Mouse (Mus musculus) stomach, embryonic 16.5 days (tissue): ENCODE measurements around the gene Serpinf2. TPM values are rescaled to one million over a fixed set of nuclear protein-coding genes. Genes with fewer than 3 reads are reported as not detected.
A peak's percentile ranks its signal among the peaks of the same experiment; 100 is the strongest.

Experiments
- ATAC-seq: fragments of 200-750 bp; cut with Nextera tagmentation; 2 replicates; pipeline ENCODE4 v1.8.0; 2017; ENCODE audit warnings: moderate number of reproducible peaks, moderate TSS enrichment; ENCODE audit not compliant: insufficient read depth, low FRiP score
- H3K27ac ChIP-seq: fragments of 300-500 bp; sonication (generic); 2 replicates; pipeline ENCODE4 v1.5.1; 2014; ENCODE audit warnings: low read length
- H3K27me3 ChIP-seq: fragments of 300-500 bp; sonication (generic); 2 replicates; pipeline ENCODE4 v1.6.1; 2014; ENCODE audit warnings: low read length, control low read depth, mixed read lengths; ENCODE audit not compliant: control insufficient read depth, insufficient read depth
- H3K36me3 ChIP-seq: fragments of 300-500 bp; sonication (generic); 2 replicates; pipeline ENCODE4 v1.6.1; 2014; ENCODE audit warnings: low read length; ENCODE audit not compliant: control insufficient read depth, insufficient read depth
- H3K4me1 ChIP-seq: fragments of 300-500 bp; sonication (generic); 2 replicates; pipeline ENCODE4 v1.6.1; 2014; ENCODE audit warnings: low read length, control low read depth, mixed read lengths; ENCODE audit not compliant: control insufficient read depth, insufficient read depth
- H3K4me2 ChIP-seq: fragments of 300-500 bp; sonication (generic); 2 replicates; pipeline ENCODE4 v1.6.1; 2014; ENCODE audit warnings: low read depth, low read length, mixed read lengths
- H3K4me3 ChIP-seq: fragments of 300-500 bp; sonication (generic); replicated peaks from 2 replicates; pipeline ENCODE4 v1.5.1; 2014; ENCODE audit warnings: mild to moderate bottlenecking, low read length
- H3K9ac ChIP-seq: fragments of 300-500 bp; sonication (generic); 2 replicates; pipeline ENCODE4 v1.6.1; 2014; ENCODE audit warnings: low read length
- H3K9me3 ChIP-seq: fragments of 300-500 bp; sonication (generic); replicated peaks from 2 replicates; pipeline ENCODE4 v1.6.1; 2016; ENCODE audit warnings: low read length, control low read depth; ENCODE audit not compliant: control insufficient read depth
- WGBS: fragments of 180-500 bp; shearing (Covaris S2); extraction: QIAGEN DNeasy Blood & Tissue Kit; methylation state at CpG from one replicate; pipeline ENCODE4 v1.1.7; 2014; 5-methylcytosine and 5-hydroxymethylcytosine counted together
- polyA plus RNA-seq: library from polyadenylated mRNA; unstranded; fragments of >200 nt; fragmentation: Nextera tagmentation; extraction: Ambion mirVana; gene quantifications from 2 replicates; pipeline ENCODE4 v1.2.1, GENCODE M21; 2015

The Serpinf2 gene
- polyA plus RNA-seq, 1 experiment from 2014 or later, result 68.3 TPM

GRCm38 (mm10) chr11:75467512-75468215 lies 28.3 kb upstream of the Serpinf2 start:
- 17% methylated on average over 19 of the region's 19 CpGs for WGBS
- Histone ChIP-seq H3K9me3 (no peaks in the 10 kb centered on the region), H3K27me3 (no peaks in the 10 kb centered on the region), H3K4me2 (peak overlapping the region; percentile 87), H3K9ac (peak overlapping the region; percentile 82), H3K4me3 (peak overlapping the region; percentile 59), H3K27ac (peak overlapping the region; percentile 17; the same call in 1 of the 2 replicates), H3K4me1 (peaks cover 20% of the 10 kb centered on the region), H3K36me3 (0 out of 2 replicates have a peak, but pooled peaks cover 5% of the 10 kb centered on the region)
- peak; percentile 77 for ATAC-seq

GRCm38 (mm10) chr11:75466731-75467505 lies 27.5 kb upstream of the Serpinf2 start:
- no peaks in the 10 kb centered on the region for H3K27me3 ChIP-seq
- ATAC-seq, result no peak
- no peaks in the 10 kb centered on the region for H3K9me3 ChIP-seq
- no peak overlapping the region for H3K4me3 ChIP-seq
- WGBS, result 96% methylated on average over 4 of the region's 4 CpGs
- H3K4me2 ChIP-seq, result no peak overlapping the region
- 0 out of 2 replicates have a peak, but pooled peaks cover 5% of the 10 kb centered on the region for H3K36me3 ChIP-seq
- H3K4me1 ChIP-seq, result peaks cover 25% of the 10 kb centered on the region
- no peak overlapping the region for H3K9ac ChIP-seq
- H3K27ac ChIP-seq, result no peak overlapping the region

DNA sequence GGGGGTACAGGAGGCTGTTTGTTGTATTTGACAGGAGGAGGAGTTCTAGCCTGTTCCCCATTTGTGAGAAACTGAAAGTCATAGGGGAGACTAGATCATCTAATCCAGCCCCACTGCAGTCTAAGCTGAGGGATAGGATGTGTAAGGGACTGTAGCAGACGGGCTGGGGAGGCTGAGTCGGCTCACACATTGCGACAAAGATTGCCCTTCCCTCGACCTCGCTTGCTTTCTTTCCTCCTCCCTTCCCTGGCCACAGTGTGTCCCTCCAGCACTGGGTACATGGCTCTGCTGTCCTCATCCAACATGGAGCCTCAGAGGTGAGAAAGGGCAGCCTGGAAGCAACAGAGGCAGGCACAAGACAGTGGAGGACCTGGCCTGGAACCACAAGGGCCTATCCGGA lies 25.7 kb upstream of the Serpinf2 start:
- no peaks in the 10 kb centered on the region for H3K9me3 ChIP-seq
- no peak overlapping the region for H3K27ac ChIP-seq
- no peaks in the 10 kb centered on the region for H3K27me3 ChIP-seq
- no peak overlapping the region for H3K9ac ChIP-seq
- no peak overlapping the region for H3K4me2 ChIP-seq
- 0 out of 2 replicates have a peak, but pooled peaks cover 5% of the 10 kb centered on the region for H3K36me3 ChIP-seq
- H3K4me3 ChIP-seq, result no peak overlapping the region
- ATAC-seq, result no peak
- H3K4me1 ChIP-seq, result peaks cover 28% of the 10 kb centered on the region
- WGBS, result 78% methylated on average over 6 of the region's 6 CpGs

DNA sequence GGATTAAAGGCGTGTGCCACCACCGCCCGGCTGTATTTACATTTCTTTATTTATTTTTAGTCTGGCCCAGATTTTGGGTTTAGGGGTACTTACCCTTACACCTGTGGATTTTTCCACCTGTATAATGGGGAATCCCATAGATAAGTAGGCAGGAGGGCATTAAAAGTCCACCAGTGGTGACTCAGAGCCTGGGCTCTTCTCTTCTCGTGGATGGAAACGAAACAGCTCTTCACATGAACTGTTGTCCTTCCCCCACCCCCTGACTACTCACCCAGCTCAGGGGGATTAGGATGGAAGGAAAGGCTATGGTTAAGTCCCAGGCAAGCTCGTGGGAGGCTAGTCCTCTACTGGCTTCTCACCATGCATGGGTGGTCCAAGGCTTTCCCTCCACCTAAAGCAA lies 25.0 kb upstream of the Serpinf2 start:
- Histone ChIP-seq H3K9me3 (no peaks in the 10 kb centered on the region), H3K4me3 (no peak overlapping the region), H3K27ac (no peak overlapping the region), H3K36me3 (0 out of 2 replicates have a peak, but pooled peaks cover 5% of the 10 kb centered on the region), H3K4me1 (peaks cover 34% of the 10 kb centered on the region), H3K27me3 (no peaks in the 10 kb centered on the region), H3K9ac (no peak overlapping the region), H3K4me2 (no peak overlapping the region)
- 86% methylated on average over 6 of the region's 6 CpGs for WGBS
- ATAC-seq, result no peak

GRCm38 (mm10) chr11:75463624-75464023 lies 24.2 kb upstream of the Serpinf2 start:
- no peaks in the 10 kb centered on the region for H3K9me3 ChIP-seq
- H3K27me3 ChIP-seq, result no peaks in the 10 kb centered on the region
- H3K36me3 ChIP-seq, result 0 out of 2 replicates have a peak, but pooled peaks cover 5% of the 10 kb centered on the region
- peak overlapping the region; percentile 99 for H3K4me2 ChIP-seq
- peaks cover 37% of the 10 kb centered on the region for H3K4me1 ChIP-seq
- 61% methylated on average over 4 of the region's 4 CpGs for WGBS
- H3K27ac ChIP-seq, result peak overlapping the region; percentile 92; the same call in 1 of the 2 replicates
- peak overlapping the region; percentile 83; the same call in 1 of the 2 replicates for H3K9ac ChIP-seq
- ATAC-seq, result no peak
- H3K4me3 ChIP-seq, result no peak overlapping the region

- Histone ChIP-seq H3K9me3 (no peaks in the 10 kb centered on the region), H3K4me3 (peak overlapping the region; percentile 91), H3K27me3 (no peaks in the 10 kb centered on the region), H3K36me3 (0 out of 2 replicates have a peak, but pooled peaks cover 5% of the 10 kb centered on the region), H3K9ac (peak overlapping the region; percentile 83), H3K4me1 (peaks cover 33% of the 10 kb centered on the region), H3K4me2 (peak overlapping the region; percentile 99), H3K27ac (peak overlapping the region; percentile 92)
- under 1% methylated on average over 9 of the region's 9 CpGs for WGBS
- peak; percentile 62 for ATAC-seq
Observed at GRCm38 (mm10) chr11:75462865-75463336, 23.5 kb upstream of the Serpinf2 start.

GRCm38 (mm10) chr11:75462253-75462783 lies 22.9 kb upstream of the Serpinf2 start:
- Histone ChIP-seq H3K9ac (peak overlapping the region; percentile 83), H3K4me1 (peaks cover 29% of the 10 kb centered on the region), H3K27ac (peak overlapping the region; percentile 92), H3K27me3 (no peaks in the 10 kb centered on the region), H3K4me2 (peak overlapping the region; percentile 99), H3K9me3 (no peaks in the 10 kb centered on the region), H3K4me3 (peak overlapping the region; percentile 91), H3K36me3 (0 out of 2 replicates have a peak, but pooled peaks cover 5% of the 10 kb centered on the region)
- ATAC-seq, result peak; percentile 20; the same call in 1 of the 2 replicates
- 3% methylated on average over 16 of the region's 16 CpGs for WGBS

DNA sequence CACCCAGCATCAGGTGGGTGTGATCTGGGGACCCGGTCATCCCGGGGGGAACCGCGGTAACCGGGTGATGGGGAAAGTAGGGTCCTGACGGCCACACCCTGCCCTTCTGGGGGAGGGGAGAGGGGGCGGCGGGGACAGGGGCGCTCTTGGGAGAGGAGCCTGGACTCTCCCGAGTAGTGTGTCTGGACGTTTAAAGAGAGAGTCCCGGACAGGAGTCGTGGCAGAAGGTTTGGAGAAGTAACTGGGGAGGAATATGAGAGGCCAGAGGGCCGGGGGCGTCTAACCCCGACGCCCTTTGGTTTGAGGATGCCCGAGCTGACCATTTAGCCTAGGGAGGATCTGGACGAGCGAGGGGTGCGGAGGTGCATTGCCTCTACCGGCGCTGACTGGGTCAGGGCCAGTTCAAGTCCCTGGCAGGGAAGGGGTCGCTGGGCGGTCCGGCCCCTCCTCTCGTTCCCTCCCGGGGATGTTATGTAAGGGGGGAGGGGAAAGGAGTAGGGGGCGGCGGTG lies 22.4 kb upstream of the Serpinf2 start:
- H3K4me2 ChIP-seq, result peak overlapping the region; percentile 99
- no peak for ATAC-seq
- 0 out of 2 replicates have a peak, but pooled peaks cover 5% of the 10 kb centered on the region for H3K36me3 ChIP-seq
- H3K27ac ChIP-seq, result peak overlapping the region; percentile 92
- under 1% methylated on average over 30 of the region's 30 CpGs for WGBS
- H3K27me3 ChIP-seq, result no peaks in the 10 kb centered on the region
- peaks cover 29% of the 10 kb centered on the region for H3K4me1 ChIP-seq
- peak overlapping the region; percentile 91 for H3K4me3 ChIP-seq
- H3K9ac ChIP-seq, result peak overlapping the region; percentile 83
- H3K9me3 ChIP-seq, result no peaks in the 10 kb centered on the region
